Mouse (Mus musculus): ENCODE measurements at regions not wholly inside any gene's neighbourhood (a gene's known extent, or its start where the extent isn't known, plus 50 kb on each side); places are given as distances from the start of the nearest gene placed in this dataset.

DNA sequence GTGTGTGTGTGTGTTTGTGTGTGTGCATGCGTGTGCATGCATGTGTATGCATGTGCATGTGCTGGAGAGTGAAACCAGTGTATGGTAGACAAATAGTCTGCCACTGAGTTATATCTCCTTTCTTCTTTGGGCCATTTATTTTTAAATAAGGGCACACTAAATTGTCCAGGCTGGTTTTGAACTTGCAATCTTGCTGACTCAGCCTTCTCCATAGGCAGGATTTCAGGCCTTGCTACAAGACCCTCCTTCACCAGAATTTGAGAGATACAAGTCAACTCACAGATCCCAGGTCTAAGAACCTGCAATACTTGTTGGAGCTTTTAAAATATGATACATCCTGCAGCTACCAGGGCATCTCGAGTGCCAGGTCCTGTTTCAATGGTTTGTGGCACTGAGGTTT lies 145.9 kb upstream of the Cpeb2 start:
- H3K27ac ChIP-seq (ENCODE audit: insufficient read depth, low read length), result no peak overlapping the region
- H3K4me3 ChIP-seq (ENCODE audit: insufficient read depth, low read length), result no peak overlapping the region
- H3K4me1 ChIP-seq (ENCODE audit: control insufficient read depth, insufficient read depth, low read length), result peaks cover 3% of the 10 kb centered on the region; the same call in 1 of the 2 replicates
- no peak for TF ChIP-seq CTCF (IDR thresholded peaks at IDR 0.05; ENCODE audit: extremely low read depth, insufficient read depth, low read length)
- TF ChIP-seq POLR2A (IDR thresholded peaks at IDR 0.05; ENCODE audit: extremely low read depth, insufficient read depth, low read length), result no peak

DNA sequence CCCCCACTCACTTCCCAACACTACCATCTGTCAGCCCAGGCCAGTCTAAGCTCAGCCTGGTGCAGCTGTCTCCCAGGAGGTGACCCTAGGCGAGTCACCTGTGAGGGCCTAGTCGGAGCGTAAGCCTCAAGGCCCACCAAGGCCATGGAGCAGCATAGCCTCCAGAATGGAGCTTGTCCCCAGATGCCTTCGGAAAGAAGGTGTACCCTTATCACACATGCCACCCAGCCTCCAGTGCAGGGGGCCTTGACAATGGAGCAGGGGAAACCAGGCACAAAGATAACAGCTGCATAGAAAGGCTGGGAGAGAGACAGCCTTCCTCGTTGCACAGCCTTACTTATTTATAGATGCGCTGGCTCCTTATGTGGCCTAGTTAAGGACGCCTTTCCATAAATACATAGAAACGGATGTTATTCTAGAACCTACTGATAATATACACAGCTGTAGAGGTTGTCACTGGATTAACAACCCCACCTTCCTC lies 145.0 kb upstream of the Cpeb2 start:
- peaks cover 3% of the 10 kb centered on the region; the same call in 1 of the 2 replicates for H3K4me1 ChIP-seq (ENCODE audit: control insufficient read depth, insufficient read depth, low read length)
- H3K27ac ChIP-seq (ENCODE audit: insufficient read depth, low read length), result no peak overlapping the region; the same call in 1 of the 2 replicates
- no peak overlapping the region for H3K4me3 ChIP-seq (ENCODE audit: insufficient read depth, low read length)
- TF ChIP-seq POLR2A (IDR thresholded peaks at IDR 0.05; ENCODE audit: extremely low read depth, insufficient read depth, low read length), result no peak
- no peak for TF ChIP-seq CTCF (IDR thresholded peaks at IDR 0.05; ENCODE audit: extremely low read depth, insufficient read depth, low read length)

DNA sequence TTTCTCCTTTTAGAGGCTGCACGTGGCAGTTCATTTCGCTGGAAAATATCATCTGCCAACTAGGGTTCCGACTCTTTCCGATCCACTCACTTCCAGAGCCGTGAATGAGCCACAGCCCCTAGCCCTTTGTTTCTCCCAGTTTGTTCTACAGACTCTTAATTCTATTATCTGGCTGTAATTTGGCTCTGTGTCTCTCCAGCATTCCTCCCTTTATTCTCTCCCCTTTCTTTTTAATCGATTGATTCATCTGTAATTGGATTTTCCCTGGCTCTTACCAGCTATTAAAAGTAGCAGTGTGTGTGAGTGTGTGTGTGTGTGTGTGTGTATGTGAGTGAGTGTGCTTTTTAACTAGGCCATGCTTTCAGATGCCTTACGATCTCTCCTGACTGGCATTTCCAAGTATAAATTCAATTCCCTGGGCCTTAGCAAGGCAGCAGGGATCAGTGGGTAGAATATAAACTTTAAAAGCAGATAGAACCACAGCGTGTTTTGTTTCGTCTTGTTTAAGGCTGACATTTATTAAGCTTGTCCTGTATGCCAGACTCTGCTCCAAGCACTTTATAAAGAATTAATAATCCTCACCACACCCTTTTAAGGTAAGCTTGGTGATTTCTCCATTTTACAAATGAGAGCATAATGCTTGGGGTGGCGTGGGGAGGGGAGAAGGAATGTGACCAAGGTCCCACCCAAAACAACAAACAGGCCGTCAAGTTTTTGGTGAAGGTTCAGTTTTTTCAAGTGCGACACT lies 144.1 kb upstream of the Cpeb2 start:
- TF ChIP-seq CTCF (IDR thresholded peaks at IDR 0.05; ENCODE audit: extremely low read depth, insufficient read depth, low read length) (no peak), POLR2A (IDR thresholded peaks at IDR 0.05; ENCODE audit: extremely low read depth, insufficient read depth, low read length) (no peak)
- Histone ChIP-seq H3K27ac (ENCODE audit: insufficient read depth, low read length) (no peak overlapping the region), H3K4me1 (ENCODE audit: control insufficient read depth, insufficient read depth, low read length) (peaks cover 3% of the 10 kb centered on the region; the same call in 1 of the 2 replicates), H3K4me3 (ENCODE audit: insufficient read depth, low read length) (no peak overlapping the region)

GRCm38 (mm10) chr5:43089475-43089874 lies 143.5 kb upstream of the Cpeb2 start:
- no peak for TF ChIP-seq CTCF (IDR thresholded peaks at IDR 0.05; ENCODE audit: extremely low read depth, insufficient read depth, low read length)
- no peak for TF ChIP-seq POLR2A (IDR thresholded peaks at IDR 0.05; ENCODE audit: extremely low read depth, insufficient read depth, low read length)
- H3K4me3 ChIP-seq (ENCODE audit: insufficient read depth, low read length), result no peak overlapping the region

GRCm38 (mm10) chr5:43089941-43090340 lies 143.0 kb upstream of the Cpeb2 start:
- H3K4me1 ChIP-seq (ENCODE audit: control insufficient read depth, insufficient read depth, low read length), result peaks cover 3% of the 10 kb centered on the region; the same call in 1 of the 2 replicates
- no peak overlapping the region for H3K27ac ChIP-seq (ENCODE audit: insufficient read depth, low read length)
- TF ChIP-seq POLR2A (IDR thresholded peaks at IDR 0.05; ENCODE audit: extremely low read depth, insufficient read depth, low read length) (no peak), CTCF (IDR thresholded peaks at IDR 0.05; ENCODE audit: extremely low read depth, insufficient read depth, low read length) (no peak)
- no peak overlapping the region for H3K4me3 ChIP-seq (ENCODE audit: insufficient read depth, low read length)

More at GRCm38 (mm10) chr5:43089475-43089874, 143.5 kb upstream of the Cpeb2 start:
- peaks cover 3% of the 10 kb centered on the region; the same call in 1 of the 2 replicates for H3K4me1 ChIP-seq (ENCODE audit: control insufficient read depth, insufficient read depth, low read length)
- no peak overlapping the region for H3K27ac ChIP-seq (ENCODE audit: insufficient read depth, low read length)

GRCm38 (mm10) chr5:43093647-43094326 lies 139.2 kb upstream of the Cpeb2 start:
- Histone ChIP-seq H3K4me1 (ENCODE audit: control insufficient read depth, insufficient read depth, low read length) (no peaks in the 10 kb centered on the region), H3K27ac (ENCODE audit: insufficient read depth, low read length) (no peak overlapping the region), H3K4me3 (ENCODE audit: insufficient read depth, low read length) (no peak overlapping the region)
- TF ChIP-seq CTCF (IDR thresholded peaks at IDR 0.05; ENCODE audit: extremely low read depth, insufficient read depth, low read length) (no peak), POLR2A (IDR thresholded peaks at IDR 0.05; ENCODE audit: extremely low read depth, insufficient read depth, low read length) (no peak)

GRCm38 (mm10) chr5:43094329-43094898 lies 138.6 kb upstream of the Cpeb2 start:
- Histone ChIP-seq H3K4me1 (ENCODE audit: control insufficient read depth, insufficient read depth, low read length) (no peaks in the 10 kb centered on the region), H3K4me3 (ENCODE audit: insufficient read depth, low read length) (no peak overlapping the region), H3K27ac (ENCODE audit: insufficient read depth, low read length) (no peak overlapping the region)
- TF ChIP-seq POLR2A (IDR thresholded peaks at IDR 0.05; ENCODE audit: extremely low read depth, insufficient read depth, low read length) (no peak), CTCF (IDR thresholded peaks at IDR 0.05; ENCODE audit: extremely low read depth, insufficient read depth, low read length) (no peak)

DNA sequence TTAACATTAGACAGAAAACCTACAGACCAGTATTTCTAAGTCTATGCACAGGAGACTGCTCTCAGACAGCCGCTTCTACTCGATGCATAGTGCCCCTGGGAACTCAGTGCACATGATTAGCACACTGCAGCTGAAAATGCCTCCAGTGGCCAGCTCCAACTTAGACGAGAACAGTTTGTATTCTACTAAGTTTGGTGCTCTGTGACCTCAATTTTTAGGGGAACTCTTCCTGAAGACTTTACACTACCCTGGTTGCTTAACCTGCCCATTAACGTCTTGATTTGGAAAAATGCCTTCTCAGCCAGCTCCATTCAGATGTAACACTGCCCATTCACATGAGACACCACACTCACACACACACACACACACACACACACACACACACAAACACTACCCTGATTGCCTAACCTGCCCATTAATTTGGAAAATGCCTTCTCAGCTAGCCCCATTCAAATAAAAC lies 130.9 kb upstream of the Cpeb2 start:
- Histone ChIP-seq H3K27ac (ENCODE audit: insufficient read depth, low read length) (no peak overlapping the region), H3K4me3 (ENCODE audit: insufficient read depth, low read length) (no peak overlapping the region), H3K4me1 (ENCODE audit: control insufficient read depth, insufficient read depth, low read length) (no peaks in the 10 kb centered on the region)
- no peak for TF ChIP-seq POLR2A (IDR thresholded peaks at IDR 0.05; ENCODE audit: extremely low read depth, insufficient read depth, low read length)

DNA sequence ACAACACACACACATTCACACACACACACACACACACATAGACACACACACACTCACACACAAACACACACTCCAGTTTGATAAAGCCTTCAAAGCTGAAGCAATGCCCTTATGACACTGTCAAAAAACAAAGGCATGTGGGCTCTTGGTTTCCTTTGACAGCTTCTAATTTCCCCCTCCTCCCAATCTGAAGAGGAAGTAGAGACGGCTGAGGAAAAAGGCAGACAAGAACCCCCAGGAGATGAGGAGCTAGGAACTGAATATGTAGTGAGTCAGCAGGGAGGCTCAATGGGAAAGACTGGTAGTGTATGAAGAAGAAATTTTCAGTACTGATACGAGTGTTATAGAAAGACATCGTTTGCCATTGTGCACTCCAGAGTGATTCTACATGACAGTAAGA lies 130.4 kb upstream of the Cpeb2 start:
- TF ChIP-seq CTCF (IDR thresholded peaks at IDR 0.05; ENCODE audit: extremely low read depth, insufficient read depth, low read length) (no peak), POLR2A (IDR thresholded peaks at IDR 0.05; ENCODE audit: extremely low read depth, insufficient read depth, low read length) (no peak)
- H3K27ac ChIP-seq (ENCODE audit: insufficient read depth, low read length), result no peak overlapping the region
- no peaks in the 10 kb centered on the region for H3K4me1 ChIP-seq (ENCODE audit: control insufficient read depth, insufficient read depth, low read length)
- no peak overlapping the region for H3K4me3 ChIP-seq (ENCODE audit: insufficient read depth, low read length)

Data from cortical plate, adult 2 months (tissue).